Mouse (Mus musculus) ES-E14 (cell line): ENCODE measurements around the gene Tnfsfm13. TPM values are rescaled to one million over a fixed set of nuclear protein-coding genes. Genes with fewer than 3 reads are reported as not detected.

ENCODE experiments used
- DNase-seq: peaks from one replicate; pipeline ENCODE4 v3.0.0-alpha.2; 2013; ENCODE audit warnings: low read depth, low spot score
- H3K27ac ChIP-seq: 2 replicates; pipeline ENCODE4 v1.5.1; 2012; ENCODE audit warnings: low read depth, mild to moderate bottlenecking, low read length, moderate library complexity, mixed read lengths; ENCODE audit not compliant: poor library complexity, insufficient read depth, severe bottlenecking
- H3K36me3 ChIP-seq: 2 replicates; pipeline ENCODE4 v1.6.1; 2012; ENCODE audit warnings: mild to moderate bottlenecking, low read length, moderate library complexity, mixed read lengths; ENCODE audit not compliant: control insufficient read depth, poor library complexity, insufficient read depth, severe bottlenecking
- H3K4me1 ChIP-seq, 2 experiments: fragments of 150-350 bp in 1 of 2; sonication (generic) in 1 of 2; 2 replicates each; pipeline ENCODE4 v1.6.1; 2012; ENCODE audit warnings: low read length in 2 of 2, mild to moderate bottlenecking in 1 of 2, mixed read lengths in 1 of 2; ENCODE audit not compliant: control insufficient read depth in 2 of 2, insufficient read depth in 2 of 2, poor library complexity in 1 of 2
- H3K4me3 ChIP-seq, 2 experiments: fragments of 150-350 bp in 1 of 2; sonication (generic) in 1 of 2; 2 replicates each; pipeline ENCODE4 v1.5.1; 2012; ENCODE audit warnings: low read length in 2 of 2, low read depth in 1 of 2, mild to moderate bottlenecking in 1 of 2, mixed read lengths in 1 of 2; ENCODE audit not compliant: insufficient read depth in 1 of 2, poor library complexity in 1 of 2, severe bottlenecking in 1 of 2
- H3K9ac ChIP-seq: 2 replicates; pipeline ENCODE4 v1.6.1; 2012; ENCODE audit warnings: low read depth, mild to moderate bottlenecking, low read length, mixed read lengths; ENCODE audit not compliant: poor library complexity, insufficient read depth, severe bottlenecking
- H3K9me3 ChIP-seq: fragments of 150-350 bp; sonication (generic); 2 replicates; pipeline ENCODE4 v1.6.1; 2012; ENCODE audit warnings: low read depth, mild to moderate bottlenecking, low read length; ENCODE audit not compliant: control insufficient read depth, insufficient read depth
- CHD2 ChIP-seq: IDR thresholded peaks from 2 replicates; pipeline ENCODE4 v1.6.1; 2014; ENCODE audit warnings: mild to moderate bottlenecking, low read depth, low read length, inconsistent platforms
- HCFC1 ChIP-seq: IDR thresholded peaks from 2 replicates; pipeline ENCODE4 v1.6.1; 2012; ENCODE audit warnings: low read length, inconsistent platforms, borderline replicate concordance; ENCODE audit not compliant: insufficient read depth
- MAFK ChIP-seq: IDR thresholded peaks from 2 replicates; pipeline ENCODE4 v1.6.1; 2014; ENCODE audit warnings: mild to moderate bottlenecking, low read depth, low read length, inconsistent platforms; ENCODE audit not compliant: insufficient read depth
- ZC3H11A ChIP-seq: IDR thresholded peaks from 2 replicates; pipeline ENCODE4 v1.6.1; 2012; ENCODE audit warnings: low read depth, mild to moderate bottlenecking, inconsistent platforms, low read length, borderline replicate concordance
- ZNF384 ChIP-seq: IDR thresholded peaks from 2 replicates; pipeline ENCODE4 v1.6.1; 2012; ENCODE audit warnings: low read depth, low read length, inconsistent platforms
- in situ Hi-C, 2 experiments: fragments of 600-800 bp; cut with MboI; formaldehyde crosslinking; loops; one replicate each; pipeline ENCODE4 v1.15.1; 2025; ENCODE audit warnings: low sequenced_read_pairs in 2 of 2, inconsistent platforms in 1 of 2; ENCODE audit not compliant: unreplicated experiment in 2 of 2
- total RNA-seq: library from RNA; depleted of rRNA; stranded (reverse); fragments of 300-350 nt; gene quantifications from 2 replicates; pipeline ENCODE4 v1.2.3, GENCODE M21; 2012

Gene Tnfsfm13
- total RNA-seq, 1 experiment = 13.7 TPM

- H3K4me3 ChIP-seq = peak overlapping the region; percentile 25 to 93; a peak in 2 of 4 replicates
- no peaks in the 10 kb centered on the region for H3K9me3 ChIP-seq
- peaks cover 37% of the 10 kb centered on the region for H3K36me3 ChIP-seq
- no peak for DNase-seq
- TF ChIP-seq ZNF384 = no peak
- no peak for TF ChIP-seq CHD2
- TF ChIP-seq ZC3H11A = no peak
- TF ChIP-seq HCFC1 = no peak
- no peak for TF ChIP-seq MAFK
- in situ Hi-C loops = no loop called here
- H3K27ac ChIP-seq = no peak overlapping the region
- peak overlapping the region; percentile 40; the same call in 1 of the 2 replicates for H3K9ac ChIP-seq
- peaks cover 2 to 10% of the 10 kb centered on the region in 2 experiments for H3K4me1 ChIP-seq
These were observed 16.8 kb downstream of the Tnfsfm13 start for GRCm38 (mm10) chr11:69679144-69679543.

GRCm38 (mm10) chr11:69672211-69672706 is 23.6 kb downstream of the Tnfsfm13 start, which contains the start of gene Eif4a1:
TSS of gene Eif4a1 (minus strand) at chr11:69672423.
- TF ChIP-seq ZNF384 = no peak
- TF ChIP-seq HCFC1 = peak; percentile 65
- TF ChIP-seq CHD2 = peak; percentile 93
- TF ChIP-seq MAFK = no peak
- no peak for TF ChIP-seq ZC3H11A
- peaks cover 66% of the 10 kb centered on the region for H3K36me3 ChIP-seq
- in situ Hi-C loops = no loop called here
- peak within 1 kb of the TSS; percentile 80 to 96 for H3K4me3 ChIP-seq
- H3K9ac ChIP-seq = peak within 1 kb of the TSS; percentile 99
- no peaks in the 10 kb centered on the region for H3K9me3 ChIP-seq
- peak within 1 kb of the TSS; percentile 97 for H3K27ac ChIP-seq
- peaks cover 2% of the 10 kb centered on the region in 2 experiments; a peak in 2 of 4 replicates for H3K4me1 ChIP-seq
- peak; percentile 100 for DNase-seq

GRCm38 (mm10) chr11:69671726-69672124 is 24.2 kb downstream of the Tnfsfm13 start:
- H3K27ac ChIP-seq = peak overlapping the region; percentile 97
- no peaks in the 10 kb centered on the region for H3K9me3 ChIP-seq
- H3K36me3 ChIP-seq = peaks cover 67% of the 10 kb centered on the region
- in situ Hi-C loops = no loop called here
- peaks cover 2% of the 10 kb centered on the region in 2 experiments; a peak in 2 of 4 replicates for H3K4me1 ChIP-seq
- peak overlapping the region; percentile 80 to 96 for H3K4me3 ChIP-seq
- DNase-seq = no peak
- H3K9ac ChIP-seq = peak overlapping the region; percentile 99
- TF ChIP-seq HCFC1 (no peak), MAFK (no peak), CHD2 (no peak), ZNF384 (no peak)

GRCm38 (mm10) chr11:69670786-69671725 is 24.8 kb downstream of the Tnfsfm13 start:
- Histone ChIP-seq H3K36me3 (peaks cover 63% of the 10 kb centered on the region), H3K4me3 (peak overlapping the region; percentile 80 to 96)
- in situ Hi-C loops = no loop called here

More at GRCm38 (mm10) chr11:69670786-69671725, 24.8 kb downstream of the Tnfsfm13 start:
- peak; percentile 90 for DNase-seq
- Histone ChIP-seq H3K4me1 (peaks cover 2% of the 10 kb centered on the region in 2 experiments; a peak in 2 of 4 replicates), H3K9ac (peak overlapping the region; percentile 99), H3K9me3 (no peaks in the 10 kb centered on the region), H3K27ac (peak overlapping the region; percentile 97)
- TF ChIP-seq ZC3H11A (no peak), HCFC1 (peak; percentile 49; the same call in 1 of the 2 replicates)
